Mouse (Mus musculus) A20 (cell line): Measurements from ENCODE around the gene Morn1.
A peak's percentile ranks its signal among the peaks of the same experiment; 100 is the strongest.

Experiments
- DNase-seq: peaks from one replicate; pipeline ENCODE4 v3.0.0-alpha.2; 2011; ENCODE audit warnings: low read depth, low spot score

Gene Morn1

GRCm38 (mm10) chr4:155118278-155118677 is 31.9 kb downstream of the Morn1 start:
- no peak for DNase-seq

DNA sequence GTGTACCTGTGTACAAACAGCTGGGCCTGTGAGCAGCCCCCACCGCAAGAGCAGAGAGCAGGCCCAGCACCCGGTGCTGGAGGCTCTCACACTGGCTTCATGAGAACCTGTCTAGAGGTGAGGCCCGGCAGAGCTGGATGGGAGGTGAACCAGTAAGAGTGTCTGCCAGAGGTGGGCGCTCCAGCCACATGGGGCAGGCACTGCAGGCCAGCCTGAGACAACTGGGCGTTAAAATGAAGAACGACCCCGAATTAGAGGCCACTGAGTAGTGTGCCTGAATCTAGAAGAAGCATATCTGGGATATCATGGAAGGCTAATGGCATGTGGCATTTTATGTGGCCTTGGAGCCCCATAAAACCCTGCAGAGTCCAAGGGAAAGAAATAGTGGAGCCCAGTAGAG is 33.7 kb downstream of the Morn1 start:
- DNase-seq = no peak

- DNase-seq = no peak
Measured at GRCm38 (mm10) chr4:155120583-155120982, 34.2 kb downstream of the Morn1 start.

GRCm38 (mm10) chr4:155121222-155121621 is 34.8 kb downstream of the Morn1 start:
- no peak for DNase-seq

DNA sequence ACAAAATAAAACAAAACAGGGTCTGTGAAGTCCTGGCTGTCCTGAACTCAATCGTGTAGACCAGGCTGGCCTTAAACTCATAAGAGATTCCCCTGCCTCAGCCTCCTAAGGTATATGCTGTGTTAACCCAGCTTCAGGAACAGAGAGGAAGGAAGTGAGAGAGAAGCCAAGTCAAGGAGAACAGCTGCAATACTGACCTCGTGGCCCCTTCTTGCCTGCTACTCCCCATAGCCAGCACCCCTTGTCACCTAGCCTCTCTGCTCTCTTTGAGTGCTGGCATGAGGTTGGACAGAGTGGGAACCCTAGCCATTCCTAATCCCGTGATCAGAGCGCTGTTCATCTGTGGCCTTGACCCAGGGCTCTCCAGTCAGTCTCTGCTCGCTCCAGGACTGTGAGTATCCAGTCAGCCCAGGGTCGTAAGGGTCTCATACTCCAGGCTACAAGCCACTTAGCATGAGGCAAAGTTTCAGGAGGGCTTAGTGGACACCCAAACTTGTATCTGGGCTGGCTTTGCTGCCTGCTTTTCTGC is 35.6 kb downstream of the Morn1 start:
- no peak for DNase-seq

GRCm38 (mm10) chr4:155122444-155123040 is 36.2 kb downstream of the Morn1 start:
- DNase-seq = no peak

- DNase-seq = no peak
Measured at GRCm38 (mm10) chr4:155123868-155124534, 37.6 kb downstream of the Morn1 start.

DNA sequence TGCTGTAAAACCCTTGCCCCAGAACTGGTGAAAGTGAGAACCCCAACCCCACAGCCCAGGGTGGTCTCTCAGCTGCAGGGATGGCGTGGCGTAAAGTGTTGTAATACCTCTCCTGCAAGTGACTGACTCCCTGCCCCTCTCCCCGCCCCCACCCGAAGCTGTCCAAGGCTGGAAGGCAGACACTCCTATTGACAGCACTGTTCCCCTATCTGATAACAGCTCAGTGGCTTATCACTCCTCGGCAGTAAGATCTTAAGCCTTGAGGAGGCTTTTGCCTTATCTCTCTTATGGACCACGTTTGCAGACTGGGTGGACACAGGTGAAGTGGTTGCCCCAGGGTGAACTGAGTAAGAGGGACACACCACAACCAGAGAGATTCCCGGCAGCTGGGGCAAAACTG is 38.9 kb downstream of the Morn1 start:
- no peak for DNase-seq

DNA sequence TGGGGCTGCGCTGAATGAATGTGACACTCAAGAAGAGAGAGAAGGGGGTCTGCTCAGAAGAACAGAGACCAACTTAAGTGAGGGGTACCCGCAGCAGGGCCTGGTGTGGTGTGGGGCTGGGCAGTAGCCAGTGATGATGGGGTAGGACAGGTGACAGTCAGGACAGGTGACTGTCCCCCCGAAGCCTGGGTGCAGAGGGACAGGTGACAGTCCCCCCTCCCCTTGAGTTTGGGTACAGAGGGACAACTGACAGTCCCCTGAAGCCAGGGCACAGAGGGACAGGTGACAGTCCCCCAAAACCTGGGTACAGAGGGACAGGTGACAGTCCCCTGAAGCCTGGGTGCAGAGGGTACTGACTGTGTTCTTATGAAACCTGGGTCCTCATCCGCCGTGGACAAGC is 39.8 kb downstream of the Morn1 start:
- DNase-seq = no peak

DNA sequence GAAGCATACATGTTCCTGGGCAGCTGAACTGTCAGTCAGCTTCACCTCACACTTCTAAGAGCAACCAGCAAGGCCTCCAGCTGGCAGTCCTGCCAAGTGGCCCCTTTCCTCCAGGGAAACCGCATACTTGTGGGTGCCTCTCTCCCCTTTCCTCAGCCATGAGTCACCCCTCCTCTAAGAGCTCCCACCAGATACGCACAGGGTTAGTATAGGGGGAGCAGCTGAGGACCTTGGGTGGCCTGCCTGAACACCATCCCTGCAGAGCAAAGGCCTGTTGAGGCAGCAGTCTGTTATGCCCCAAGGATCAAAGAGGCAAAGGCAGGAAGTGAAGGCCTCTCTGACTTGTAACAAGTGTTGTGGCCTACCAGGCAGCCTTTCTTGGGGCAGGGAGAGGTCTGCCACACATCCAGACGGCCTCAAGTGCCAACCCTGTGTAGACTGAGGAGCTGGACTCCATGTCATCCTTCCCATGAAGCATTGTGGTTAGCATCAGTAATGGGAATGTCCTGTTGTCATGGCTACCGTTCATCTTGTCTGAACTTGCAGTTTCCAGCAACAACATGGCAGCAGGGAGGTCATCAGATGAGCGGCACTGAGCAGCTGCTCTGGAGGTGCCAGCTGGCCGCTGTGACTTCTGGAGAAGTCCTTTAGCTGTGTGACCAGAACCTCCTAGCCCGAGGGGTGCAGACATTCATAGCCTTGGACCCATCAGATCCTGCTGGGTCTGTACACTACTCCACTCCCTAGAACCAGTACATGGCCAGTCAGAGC is 40.4 kb downstream of the Morn1 start:
- DNase-seq = no peak

DNA sequence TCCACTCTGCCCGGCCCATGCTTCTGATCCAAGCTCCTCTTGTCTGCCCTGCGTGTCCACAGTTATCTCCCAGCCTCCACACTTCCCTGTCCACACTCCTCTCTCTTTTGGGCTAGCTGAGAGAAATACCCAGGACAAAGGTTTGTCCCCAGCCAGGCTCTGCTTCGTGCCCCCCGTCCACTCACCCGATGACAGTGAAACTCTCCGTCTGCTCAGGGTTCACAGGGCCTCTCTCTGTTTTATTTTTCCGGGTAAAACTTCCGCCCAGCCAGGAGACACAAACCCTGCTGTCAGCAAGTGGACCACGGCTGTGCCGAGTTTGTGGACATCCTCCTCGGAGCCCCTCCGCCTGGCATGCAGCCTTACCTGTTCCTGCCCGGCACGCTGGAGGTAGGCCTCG is 42.0 kb downstream of the Morn1 start:
- DNase-seq = no peak

DNA sequence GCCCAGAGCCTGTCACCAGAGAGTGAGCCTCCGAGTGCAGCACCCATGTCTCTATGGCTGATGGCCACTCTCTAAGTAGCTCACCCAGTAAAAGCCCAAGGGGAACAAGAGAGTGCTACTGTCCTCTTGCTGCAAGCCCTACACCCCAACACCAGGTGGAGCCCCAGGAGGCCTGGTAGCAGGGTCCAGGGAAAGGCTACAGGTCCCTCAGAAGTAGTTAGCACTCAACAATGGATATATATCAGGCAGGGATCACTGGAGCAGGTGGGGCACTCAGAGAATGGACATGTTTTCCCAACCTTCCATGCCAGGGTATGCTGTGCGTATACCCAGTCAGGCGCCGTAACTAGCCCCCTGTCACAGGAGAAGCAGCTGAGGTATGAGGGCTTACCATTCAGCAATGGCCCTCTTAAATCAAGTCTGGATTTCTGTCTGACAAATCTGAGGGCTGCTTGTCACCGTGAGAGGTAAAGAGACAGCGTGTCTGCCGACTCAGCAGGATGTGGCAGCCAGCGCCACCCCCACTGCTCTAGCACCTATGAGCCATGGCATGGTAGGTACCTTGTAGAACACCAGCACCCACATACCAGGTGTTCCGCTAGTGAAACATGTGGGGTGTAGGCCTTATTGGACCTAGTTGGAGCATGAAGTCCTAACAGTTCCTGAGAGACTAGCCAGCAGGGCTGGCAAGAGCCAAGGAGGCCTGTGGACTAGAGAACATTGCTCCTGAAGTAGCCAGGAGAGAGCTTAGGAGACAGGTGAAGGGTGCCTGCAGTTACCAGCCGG is 42.9 kb downstream of the Morn1 start:
- peak; percentile 38 for DNase-seq

GRCm38 (mm10) chr4:155129996-155130395 is 43.6 kb downstream of the Morn1 start:
- no peak for DNase-seq

DNA sequence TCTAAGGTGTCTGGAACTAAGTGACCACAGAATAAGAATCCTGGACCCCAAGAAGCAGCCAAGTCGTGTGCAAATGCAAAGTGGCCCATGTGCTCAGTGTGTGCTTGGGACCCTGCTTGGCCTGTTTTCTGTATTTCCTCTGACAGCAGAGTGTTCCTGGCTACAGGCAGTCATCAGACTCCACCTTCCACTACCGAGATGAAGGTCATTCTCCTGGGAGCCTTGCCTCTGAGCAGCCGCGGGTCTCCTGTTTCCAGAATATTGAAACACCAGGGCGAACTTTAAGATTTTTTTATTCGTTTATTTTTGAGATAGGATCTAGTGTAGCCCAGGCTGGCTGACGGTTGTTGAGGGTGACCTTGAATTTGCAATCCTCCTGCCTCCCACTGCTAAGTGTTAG is 44.2 kb downstream of the Morn1 start:
- DNase-seq = no peak

- DNase-seq = no peak
Measured at GRCm38 (mm10) chr4:155133188-155133587, 46.8 kb downstream of the Morn1 start.

- DNase-seq = no peak
Measured at GRCm38 (mm10) chr4:155133658-155134417, 47.5 kb downstream of the Morn1 start.

GRCm38 (mm10) chr4:155134686-155135172 is 48.4 kb downstream of the Morn1 start:
- no peak for DNase-seq

- no peak for DNase-seq
Measured at GRCm38 (mm10) chr4:155135909-155136585, 49.7 kb downstream of the Morn1 start.

- DNase-seq = no peak
Measured at GRCm38 (mm10) chr4:155137891-155138290, 51.5 kb downstream of the Morn1 start.

DNA sequence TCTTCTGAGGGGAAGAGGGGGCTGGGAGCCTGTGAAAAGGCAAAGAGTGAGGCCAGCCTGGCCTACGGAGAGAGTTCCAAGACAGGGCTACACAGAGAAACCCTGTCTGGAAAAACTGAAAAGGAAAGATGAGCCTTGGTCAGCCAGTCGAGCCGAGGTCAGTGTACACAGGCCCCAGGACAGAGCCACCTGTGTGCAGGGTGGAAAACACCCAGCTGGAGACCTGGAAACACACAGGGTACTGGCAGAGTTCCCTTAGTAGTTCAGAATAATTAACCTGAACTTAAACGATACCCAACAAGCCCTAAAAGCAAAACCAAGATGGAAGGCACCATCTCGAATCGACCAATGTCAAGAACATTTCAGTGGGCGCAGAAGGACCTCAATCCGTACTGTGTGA is 52.1 kb downstream of the Morn1 start:
- no peak for DNase-seq
